Mouse (Mus musculus) heart, postnatal 0 days (tissue): Measurements from ENCODE around the gene Folh1. TPM values are rescaled to one million over a fixed set of nuclear protein-coding genes. Genes with fewer than 3 reads are reported as not detected.

ENCODE experiments used
- ATAC-seq: fragments of 200-750 bp; cut with Nextera tagmentation; 2 replicates; pipeline ENCODE4 v1.8.0; 2017; ENCODE audit warnings: low read depth, moderate number of reproducible peaks, moderate library complexity; ENCODE audit not compliant: insufficient read depth
- DNase-seq: peaks from one replicate; pipeline ENCODE4 v3.0.0-alpha.2; 2016; ENCODE audit warnings: low spot score
- H3K27ac ChIP-seq: fragments of 300-500 bp; sonication (generic); 2 replicates; pipeline ENCODE4 v1.5.1; 2014; ENCODE audit warnings: low read depth, mild to moderate bottlenecking
- H3K27me3 ChIP-seq: fragments of 300-500 bp; sonication (generic); 2 replicates; pipeline ENCODE4 v1.6.1; 2014; ENCODE audit warnings: low read length, mixed read lengths; ENCODE audit not compliant: control insufficient read depth, insufficient read depth
- H3K36me3 ChIP-seq: fragments of 300-500 bp; sonication (generic); replicated peaks from 2 replicates; pipeline ENCODE4 v1.6.1; 2014; ENCODE audit warnings: low read length, mixed read lengths; ENCODE audit not compliant: control insufficient read depth, insufficient read depth
- H3K4me1 ChIP-seq: fragments of 300-500 bp; sonication (generic); 2 replicates; pipeline ENCODE4 v1.6.1; 2014; ENCODE audit warnings: antibody characterized with exemption; ENCODE audit not compliant: control insufficient read depth, insufficient read depth
- H3K4me2 ChIP-seq: fragments of 300-500 bp; sonication (generic); 2 replicates; pipeline ENCODE4 v1.6.1; 2014; ENCODE audit warnings: low read depth, mild to moderate bottlenecking, low read length, moderate library complexity
- H3K4me3 ChIP-seq: fragments of 300-500 bp; sonication (generic); 2 replicates; pipeline ENCODE4 v1.5.1; 2014; ENCODE audit warnings: low read depth, low read length
- H3K9ac ChIP-seq: fragments of 300-500 bp; sonication (generic); replicated peaks from 2 replicates; pipeline ENCODE4 v1.6.1; 2014; ENCODE audit warnings: low read depth, low read length, mixed read lengths
- H3K9me3 ChIP-seq: fragments of 300-500 bp; sonication (generic); replicated peaks from 2 replicates; pipeline ENCODE4 v1.6.1; 2016; ENCODE audit warnings: low read length; ENCODE audit not compliant: control insufficient read depth
- CTCF ChIP-seq: IDR thresholded peaks from 2 replicates; pipeline ENCODE4 v1.5.1; 2016; ENCODE audit warnings: antibody characterized with exemption, control low read depth, low read depth
- EP300 ChIP-seq: IDR thresholded peaks from 2 replicates; pipeline ENCODE4 v1.6.1; 2016; ENCODE audit warnings: antibody characterized with exemption, low read depth
- WGBS: fragments of 180-500 bp; shearing (Covaris S2); extraction: QIAGEN DNeasy Blood & Tissue Kit; methylation state at CpG from one replicate; pipeline ENCODE4 v1.1.7; 2014; 5-methylcytosine and 5-hydroxymethylcytosine counted together
- polyA plus RNA-seq: library from polyadenylated mRNA; unstranded; fragments of >200 nt; fragmentation: Nextera tagmentation; extraction: Ambion mirVana; gene quantifications from 2 replicates; pipeline ENCODE4 v1.2.1, GENCODE M21; 2015
- total RNA-seq: library from RNA; depleted of rRNA; stranded (reverse); fragments of >200 nt; gene quantifications from 2 replicates; pipeline ENCODE4 v1.2.3, GENCODE M21; 2014; ENCODE audit warnings: low replicate concordance; rRNA removed

The Folh1 gene
- total and polyA plus RNA-seq, 2 experiments from 2014 or later: 0.37 TPM; not detected in 1

DNA sequence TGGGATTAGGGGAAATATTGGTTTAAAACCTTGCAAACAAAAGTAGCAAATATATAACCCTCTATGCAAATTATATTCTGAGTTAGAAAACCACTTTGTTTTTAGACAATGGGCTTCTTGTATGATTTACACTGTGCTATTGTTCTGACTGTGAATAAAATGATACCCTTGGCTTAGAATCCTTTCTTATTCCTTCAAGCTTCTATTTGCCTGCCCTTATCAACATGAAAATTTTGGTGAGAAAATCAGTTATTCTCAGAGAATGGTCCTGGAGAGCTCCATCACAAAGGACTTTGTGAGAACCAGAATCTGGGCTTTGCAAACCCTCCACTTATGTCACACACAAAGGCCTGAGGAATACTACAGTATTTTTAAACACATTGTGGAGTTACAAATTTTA lies 11.1 kb downstream of the Folh1 start:
- Histone ChIP-seq H3K27ac (no peak overlapping the region), H3K4me2 (no peak overlapping the region), H3K36me3 (no peaks in the 10 kb centered on the region), H3K9me3 (no peaks in the 10 kb centered on the region), H3K4me1 (no peaks in the 10 kb centered on the region), H3K9ac (no peak overlapping the region), H3K4me3 (no peak overlapping the region), H3K27me3 (no peaks in the 10 kb centered on the region)
- no peak for TF ChIP-seq EP300
- no peak for TF ChIP-seq CTCF
- DNase-seq: no peak
- ATAC-seq: no peak

DNA sequence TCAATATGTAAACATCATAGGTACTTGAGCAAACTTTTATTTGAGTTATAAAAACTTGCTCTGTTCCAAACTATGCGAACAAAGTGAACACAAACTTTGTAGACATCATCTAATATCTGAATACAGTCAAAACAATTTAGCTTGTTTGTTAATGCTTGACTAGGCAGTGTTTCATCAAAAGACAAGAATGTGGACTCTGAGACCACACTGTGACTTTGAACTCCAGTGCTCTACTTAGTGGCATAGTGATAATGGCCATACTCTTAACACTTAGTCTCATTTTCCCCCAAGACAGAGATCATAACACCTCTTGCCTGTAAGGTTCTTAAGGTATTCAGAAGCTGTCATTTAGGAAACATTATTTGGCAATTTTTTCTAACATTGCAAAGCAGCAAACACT lies 15.0 kb downstream of the Folh1 start:
- Histone ChIP-seq H3K9me3 (no peaks in the 10 kb centered on the region), H3K4me1 (no peaks in the 10 kb centered on the region), H3K27ac (no peak overlapping the region), H3K9ac (no peak overlapping the region), H3K27me3 (no peaks in the 10 kb centered on the region), H3K4me2 (no peak overlapping the region), H3K36me3 (no peaks in the 10 kb centered on the region), H3K4me3 (no peak overlapping the region)
- TF ChIP-seq CTCF: no peak
- TF ChIP-seq EP300: no peak
- no peak for DNase-seq
- no peak for ATAC-seq
- 48% methylated on average over 1 of the region's 1 CpGs for WGBS

DNA sequence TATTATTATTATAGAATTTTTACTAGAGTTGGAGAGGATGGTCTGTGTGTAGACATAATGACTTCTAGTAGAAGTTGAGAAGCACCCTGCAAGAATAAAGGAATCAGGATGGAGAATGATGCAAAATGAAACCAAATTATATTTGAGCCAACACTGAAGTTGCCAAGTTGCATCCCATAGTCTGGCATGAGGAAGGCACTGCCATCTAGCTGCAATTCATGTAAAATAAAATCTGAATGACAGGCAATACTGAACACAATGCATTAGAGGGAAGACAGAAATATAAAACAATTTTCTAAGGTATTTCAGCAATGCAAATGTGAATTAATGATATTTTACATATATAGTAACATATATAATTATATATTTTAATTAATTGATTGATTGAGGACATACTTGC lies 50.7 kb downstream of the Folh1 start:
- no peak overlapping the region for H3K4me2 ChIP-seq
- H3K36me3 ChIP-seq: no peaks in the 10 kb centered on the region
- H3K27me3 ChIP-seq: no peaks in the 10 kb centered on the region
- no peak overlapping the region for H3K9ac ChIP-seq
- no peak for ATAC-seq
- TF ChIP-seq CTCF (no peak), EP300 (no peak)
- no peak overlapping the region for H3K27ac ChIP-seq
- H3K4me1 ChIP-seq: no peaks in the 10 kb centered on the region
- H3K4me3 ChIP-seq: no peak overlapping the region
- DNase-seq: no peak
- H3K9me3 ChIP-seq: no peaks in the 10 kb centered on the region

DNA sequence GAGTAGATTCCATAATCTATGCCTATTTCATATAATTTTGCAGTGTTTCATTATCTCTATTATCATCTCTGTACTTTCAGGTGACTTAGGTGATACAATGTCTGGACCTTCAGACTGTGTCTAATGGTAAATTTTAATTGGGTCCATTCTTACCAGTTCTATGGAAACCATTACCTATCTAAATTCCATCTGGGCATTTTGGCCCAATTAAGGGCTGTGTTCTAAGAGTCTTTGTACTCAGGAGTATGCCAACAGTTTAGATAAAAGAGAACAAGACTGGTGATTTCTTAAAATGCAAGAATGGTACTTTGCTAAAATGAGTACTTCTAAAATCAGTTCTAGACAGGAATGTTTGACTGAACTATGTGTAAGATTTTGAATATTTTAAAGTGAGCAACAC lies 87.7 kb downstream of the Folh1 start, which contains the start of gene Olfr292:
TSS of gene Olfr292 (plus strand) at position 301 of the 400 bp plus-strand sequence.
- Histone ChIP-seq H3K9ac (no peak within 1 kb of the TSS), H3K4me2 (no peak within 1 kb of the TSS), H3K27me3 (no peaks in the 10 kb centered on the region), H3K27ac (no peak within 1 kb of the TSS), H3K9me3 (no peaks in the 10 kb centered on the region), H3K4me3 (no peak within 1 kb of the TSS), H3K4me1 (no peaks in the 10 kb centered on the region), H3K36me3 (no peaks in the 10 kb centered on the region)
- TF ChIP-seq CTCF: no peak
- TF ChIP-seq EP300: no peak
- DNase-seq: no peak
- ATAC-seq: no peak

Other genes with a start within 250 kb of the Folh1 start
- gene Olfr295, start 192.1 kb downstream of the Folh1 start, total RNA-seq: not detected in 2 replicates
- gene Olfr295, start 192.1 kb downstream of the Folh1 start, polyA plus RNA-seq: not detected in 2 replicates
- not detected in 2 replicates for gene Olfr294, start 159.3 kb downstream of the Folh1 start, total RNA-seq
- gene Olfr294, start 159.3 kb downstream of the Folh1 start, polyA plus RNA-seq: not detected in 2 replicates
- not detected in 2 replicates for gene Olfr293, start 126.9 kb downstream of the Folh1 start, total RNA-seq
- gene Olfr293, start 126.9 kb downstream of the Folh1 start, polyA plus RNA-seq: not detected in 2 replicates
- not detected in 2 replicates for gene Olfr292, start 87.6 kb downstream of the Folh1 start, total RNA-seq
- not detected in 2 replicates for gene Olfr292, start 87.6 kb downstream of the Folh1 start, polyA plus RNA-seq
- gene Vmn2r77, start 19.1 kb upstream of the Folh1 start, total RNA-seq: not detected in 2 replicates
- not detected in 2 replicates for gene Vmn2r77, start 19.1 kb upstream of the Folh1 start, polyA plus RNA-seq
- not detected in 2 replicates for gene Vmn2r78, start 139.2 kb upstream of the Folh1 start, total RNA-seq
- gene Vmn2r78, start 139.2 kb upstream of the Folh1 start, polyA plus RNA-seq: not detected in 2 replicates
- not detected in 2 replicates for gene Vmn2r79, start 220.2 kb upstream of the Folh1 start, total RNA-seq
- not detected in 2 replicates for gene Vmn2r79, start 220.2 kb upstream of the Folh1 start, polyA plus RNA-seq